Mouse (Mus musculus) lung, postnatal 0 days (tissue): Measurements from ENCODE around the gene Pld3. TPM values are rescaled to one million over a fixed set of nuclear protein-coding genes. Genes with fewer than 3 reads are reported as not detected.

Source experiments
- ATAC-seq: fragments of 200-750 bp; cut with Nextera tagmentation; 2 replicates; pipeline ENCODE4 v1.8.0; 2017; ENCODE audit warnings: moderate library complexity
- DNase-seq: peaks from one replicate; pipeline ENCODE4 v3.0.0-alpha.2; 2016; ENCODE audit warnings: low spot score
- H3K27ac ChIP-seq: fragments of 300-500 bp; sonication (generic); 2 replicates; pipeline ENCODE4 v1.5.1; 2014; ENCODE audit warnings: antibody characterized with exemption, mild to moderate bottlenecking, low read length, mixed read lengths
- H3K27me3 ChIP-seq: fragments of 300-500 bp; sonication (generic); replicated peaks from 2 replicates; pipeline ENCODE4 v1.6.1; 2014; ENCODE audit warnings: low read length, mixed read lengths; ENCODE audit not compliant: insufficient read depth
- H3K36me3 ChIP-seq: fragments of 300-500 bp; sonication (generic); 2 replicates; pipeline ENCODE4 v1.6.1; 2014; ENCODE audit warnings: low read length, mixed read lengths; ENCODE audit not compliant: insufficient read depth
- H3K4me1 ChIP-seq: fragments of 300-500 bp; sonication (generic); 2 replicates; pipeline ENCODE4 v1.6.1; 2014; ENCODE audit warnings: antibody characterized with exemption, low read depth, low read length, mixed read lengths; ENCODE audit not compliant: insufficient read depth
- H3K4me2 ChIP-seq: fragments of 300-500 bp; sonication (generic); replicated peaks from 2 replicates; pipeline ENCODE4 v1.6.1; 2014; ENCODE audit warnings: low read depth, mild to moderate bottlenecking, low read length, moderate library complexity, mixed read lengths
- H3K4me3 ChIP-seq: fragments of 300-500 bp; sonication (generic); 2 replicates; pipeline ENCODE4 v1.5.1; 2014; ENCODE audit warnings: low read depth, low read length
- H3K9ac ChIP-seq: fragments of 300-500 bp; sonication (generic); replicated peaks from 2 replicates; pipeline ENCODE4 v1.6.1; 2014; ENCODE audit warnings: low read depth, mild to moderate bottlenecking
- H3K9me3 ChIP-seq: fragments of 300-500 bp; sonication (generic); 2 replicates; pipeline ENCODE4 v1.6.1; 2016; ENCODE audit warnings: low read length, mixed read lengths
- CTCF ChIP-seq: IDR thresholded peaks from 2 replicates; pipeline ENCODE4 v1.5.1; 2016; ENCODE audit warnings: antibody characterized with exemption, mild to moderate bottlenecking
- EP300 ChIP-seq: IDR thresholded peaks from 2 replicates; pipeline ENCODE4 v1.6.1; 2016; ENCODE audit warnings: antibody characterized with exemption, mild to moderate bottlenecking, control low read depth
- WGBS: fragments of 180-500 bp; shearing (Covaris S2); extraction: QIAGEN DNeasy Blood & Tissue Kit; methylation state at CpG from one replicate; pipeline ENCODE4 v1.1.7; 2014; 5-methylcytosine and 5-hydroxymethylcytosine counted together
- polyA plus RNA-seq: library from polyadenylated mRNA; unstranded; fragments of >200 nt; fragmentation: Nextera tagmentation; extraction: Ambion mirVana; gene quantifications from 2 replicates; pipeline ENCODE4 v1.2.1, GENCODE M21; 2015

Pld3 gene
- polyA plus RNA-seq, 1 experiment from 2014 or later, result 92.4 TPM

GRCm38 (mm10) chr7:27592217-27592929 lies 39.4 kb upstream of the Pld3 start:
- DNase-seq (peak; percentile 77), ATAC-seq (peak; percentile 9)
- TF ChIP-seq EP300 (no peak), CTCF (no peak)
- peak overlapping the region; percentile 88 for H3K9ac ChIP-seq
- H3K4me3 ChIP-seq, result peak overlapping the region; percentile 79
- no peaks in the 10 kb centered on the region for H3K9me3 ChIP-seq
- H3K27me3 ChIP-seq, result no peaks in the 10 kb centered on the region
- H3K27ac ChIP-seq, result peak overlapping the region; percentile 96
- H3K36me3 ChIP-seq, result no peaks in the 10 kb centered on the region
- H3K4me2 ChIP-seq, result peak overlapping the region; percentile 65
- WGBS, result 2% methylated on average over 17 of the region's 17 CpGs
- H3K4me1 ChIP-seq, result peaks cover 27% of the 10 kb centered on the region; the same call in 1 of the 2 replicates

- Histone ChIP-seq H3K27me3 (no peaks in the 10 kb centered on the region), H3K9ac (peak within 1 kb of the TSS; percentile 88), H3K36me3 (no peaks in the 10 kb centered on the region), H3K9me3 (no peaks in the 10 kb centered on the region), H3K27ac (peak within 1 kb of the TSS; percentile 96), H3K4me2 (peak within 1 kb of the TSS; percentile 65), H3K4me3 (peak within 1 kb of the TSS; percentile 79), H3K4me1 (peaks cover 20% of the 10 kb centered on the region; the same call in 1 of the 2 replicates)
- under 1% methylated on average over 49 of the region's 71 CpGs for WGBS
- ATAC-seq (peak; percentile 94), DNase-seq (peak; percentile 100)
- TF ChIP-seq EP300 (peak; percentile 95), CTCF (peak; percentile 41)
These were observed 38.5 kb upstream of the Pld3 start, which contains the start of gene Akt2 for GRCm38 (mm10) chr7:27591266-27592216. Gene Akt2, plus strand, starts transcription at chr7:27591552.

- DNase-seq (no peak), ATAC-seq (no peak)
- Histone ChIP-seq H3K4me2 (peak overlapping the region; percentile 48), H3K27ac (peak overlapping the region; percentile 96), H3K9me3 (no peaks in the 10 kb centered on the region), H3K9ac (no peak overlapping the region; the same call in 1 of the 2 replicates), H3K27me3 (no peaks in the 10 kb centered on the region), H3K4me3 (peak overlapping the region; percentile 79), H3K4me1 (peaks cover 13% of the 10 kb centered on the region; the same call in 1 of the 2 replicates), H3K36me3 (no peaks in the 10 kb centered on the region)
- TF ChIP-seq CTCF (peak; percentile 39), EP300 (no peak)
- WGBS, result 52% methylated on average over 4 of the region's 4 CpGs
These were observed 37.7 kb upstream of the Pld3 start for GRCm38 (mm10) chr7:27590566-27591213.

GRCm38 (mm10) chr7:27590088-27590487 lies 37.1 kb upstream of the Pld3 start:
- no peak overlapping the region for H3K27ac ChIP-seq
- H3K27me3 ChIP-seq, result no peaks in the 10 kb centered on the region
- H3K9me3 ChIP-seq, result no peaks in the 10 kb centered on the region
- no peak for TF ChIP-seq EP300
- TF ChIP-seq CTCF, result no peak
- 93% methylated on average over 4 of the region's 4 CpGs for WGBS
- peaks cover 13% of the 10 kb centered on the region; the same call in 1 of the 2 replicates for H3K4me1 ChIP-seq
- H3K4me2 ChIP-seq, result no peak overlapping the region
- no peaks in the 10 kb centered on the region for H3K36me3 ChIP-seq
- ATAC-seq (no peak), DNase-seq (no peak)
- H3K9ac ChIP-seq, result no peak overlapping the region
- H3K4me3 ChIP-seq, result no peak overlapping the region

- H3K27me3 ChIP-seq, result no peaks in the 10 kb centered on the region
- DNase-seq, result peak; percentile 58
- 77% methylated on average over 2 of the region's 2 CpGs for WGBS
- H3K9ac ChIP-seq, result no peak overlapping the region
- H3K9me3 ChIP-seq, result no peaks in the 10 kb centered on the region
- TF ChIP-seq CTCF, result peak; percentile 28
- no peak for TF ChIP-seq EP300
- no peaks in the 10 kb centered on the region; the same call in 1 of the 2 replicates for H3K36me3 ChIP-seq
- no peak overlapping the region for H3K4me3 ChIP-seq
- ATAC-seq, result no peak
- no peak overlapping the region for H3K4me2 ChIP-seq
- peaks cover 3% of the 10 kb centered on the region; the same call in 1 of the 2 replicates for H3K4me1 ChIP-seq
- H3K27ac ChIP-seq, result no peak overlapping the region
These were observed 34.7 kb upstream of the Pld3 start for GRCm38 (mm10) chr7:27587741-27588140.
